Mouse (Mus musculus): ENCODE data around the gene Txndc11. TPM values are rescaled to one million over a fixed set of nuclear protein-coding genes. Genes with fewer than 3 reads are reported as not detected.

Txndc11 gene
- polyA plus RNA-seq, 1 experiment, result 13.8 TPM

GRCm38 (mm10) chr16:11035273-11035672 is 99.2 kb downstream of the Txndc11 start:
- H3K79me3 ChIP-seq (ENCODE audit: low read depth), result no peaks in the 10 kb centered on the region
- no peaks in the 10 kb centered on the region for H3K36me3 ChIP-seq (ENCODE audit: control insufficient read depth, insufficient read depth)
- no peaks in the 10 kb centered on the region for H3K79me2 ChIP-seq (ENCODE audit: control insufficient read depth, insufficient read depth)
- TF ChIP-seq MYOD1 (IDR thresholded peaks at IDR 0.05; ENCODE audit: control insufficient read depth, insufficient read length, low read depth) (no peak), USF1 (IDR thresholded peaks at IDR 0.05; ENCODE audit: low read depth) (no peak), CEBPB (IDR thresholded peaks at IDR 0.05; ENCODE audit: low read depth) (no peak), MYOG (IDR thresholded peaks at IDR 0.05; ENCODE audit: control insufficient read depth, extremely low read depth, insufficient read length) (no peak), FOSL1 (IDR thresholded peaks at IDR 0.05; ENCODE audit: insufficient read depth, low read length, poor library complexity, severe bottlenecking) (no peak), MAX (IDR thresholded peaks at IDR 0.05) (no peak), CTCF (IDR thresholded peaks at IDR 0.05; ENCODE audit: control insufficient read depth, insufficient read depth, insufficient read length) (no peak)
- H3ac ChIP-seq (ENCODE audit: control insufficient read depth, insufficient read length, low read depth), result no peak overlapping the region
- no peaks in the 10 kb centered on the region for H3K27me3 ChIP-seq (ENCODE audit: control insufficient read depth, insufficient read depth, insufficient read length)
- H3K4me3 ChIP-seq (ENCODE audit: insufficient read depth, poor library complexity, severe bottlenecking), result no peak overlapping the region

- Histone ChIP-seq H3K27me3 (ENCODE audit: control insufficient read depth, insufficient read depth, insufficient read length) (no peaks in the 10 kb centered on the region), H3K79me2 (ENCODE audit: control insufficient read depth, insufficient read depth) (no peaks in the 10 kb centered on the region), H3K79me3 (ENCODE audit: low read depth) (no peaks in the 10 kb centered on the region), H3K36me3 (ENCODE audit: control insufficient read depth, insufficient read depth) (no peaks in the 10 kb centered on the region), H3ac (ENCODE audit: control insufficient read depth, insufficient read length, low read depth) (no peak overlapping the region), H3K4me3 (ENCODE audit: insufficient read depth, poor library complexity, severe bottlenecking) (no peak overlapping the region)
- TF ChIP-seq MYOD1 (IDR thresholded peaks at IDR 0.05; ENCODE audit: control insufficient read depth, insufficient read length, low read depth) (no peak), MAX (IDR thresholded peaks at IDR 0.05) (no peak), CTCF (IDR thresholded peaks at IDR 0.05; ENCODE audit: control insufficient read depth, insufficient read depth, insufficient read length) (peak; percentile 96), USF1 (IDR thresholded peaks at IDR 0.05; ENCODE audit: low read depth) (no peak), MYOG (IDR thresholded peaks at IDR 0.05; ENCODE audit: control insufficient read depth, extremely low read depth, insufficient read length) (no peak)
These were observed 100.2 kb downstream of the Txndc11 start for GRCm38 (mm10) chr16:11034193-11034803.

GRCm38 (mm10) chr16:11031320-11031719 is 103.1 kb downstream of the Txndc11 start:
- H3K27me3 ChIP-seq (ENCODE audit: control insufficient read depth, insufficient read depth, insufficient read length), result no peaks in the 10 kb centered on the region
- no peak overlapping the region for H3K4me3 ChIP-seq (ENCODE audit: insufficient read depth, poor library complexity, severe bottlenecking)
- H3ac ChIP-seq (ENCODE audit: control insufficient read depth, insufficient read length, low read depth), result no peak overlapping the region
- no peaks in the 10 kb centered on the region for H3K79me3 ChIP-seq (ENCODE audit: low read depth)
- no peaks in the 10 kb centered on the region for H3K36me3 ChIP-seq (ENCODE audit: control insufficient read depth, insufficient read depth)
- no peaks in the 10 kb centered on the region for H3K79me2 ChIP-seq (ENCODE audit: control insufficient read depth, insufficient read depth)
- TF ChIP-seq CTCF (IDR thresholded peaks at IDR 0.05; ENCODE audit: control insufficient read depth, insufficient read depth, insufficient read length), result peak; percentile 13
- TF ChIP-seq MAX (IDR thresholded peaks at IDR 0.05), result no peak
- TF ChIP-seq MYOD1 (IDR thresholded peaks at IDR 0.05; ENCODE audit: control insufficient read depth, insufficient read length, low read depth), result no peak
- no peak for TF ChIP-seq USF1 (IDR thresholded peaks at IDR 0.05; ENCODE audit: low read depth)
- TF ChIP-seq CEBPB (IDR thresholded peaks at IDR 0.05; ENCODE audit: low read depth), result no peak
- TF ChIP-seq MYOG (IDR thresholded peaks at IDR 0.05; ENCODE audit: control insufficient read depth, extremely low read depth, insufficient read length), result no peak

GRCm38 (mm10) chr16:11030844-11031243 is 103.6 kb downstream of the Txndc11 start:
- Histone ChIP-seq H3K79me3 (ENCODE audit: low read depth) (no peaks in the 10 kb centered on the region), H3K79me2 (ENCODE audit: control insufficient read depth, insufficient read depth) (no peaks in the 10 kb centered on the region), H3K4me3 (ENCODE audit: insufficient read depth, poor library complexity, severe bottlenecking) (no peak overlapping the region), H3K36me3 (ENCODE audit: control insufficient read depth, insufficient read depth) (no peaks in the 10 kb centered on the region), H3ac (ENCODE audit: control insufficient read depth, insufficient read length, low read depth) (no peak overlapping the region), H3K27me3 (ENCODE audit: control insufficient read depth, insufficient read depth, insufficient read length) (no peaks in the 10 kb centered on the region)
- TF ChIP-seq MYOD1 (IDR thresholded peaks at IDR 0.05; ENCODE audit: control insufficient read depth, insufficient read length, low read depth) (no peak), USF1 (IDR thresholded peaks at IDR 0.05; ENCODE audit: low read depth) (no peak), CEBPB (IDR thresholded peaks at IDR 0.05; ENCODE audit: low read depth) (no peak), MAX (IDR thresholded peaks at IDR 0.05) (no peak), CTCF (IDR thresholded peaks at IDR 0.05; ENCODE audit: control insufficient read depth, insufficient read depth, insufficient read length) (no peak), MYOG (IDR thresholded peaks at IDR 0.05; ENCODE audit: control insufficient read depth, extremely low read depth, insufficient read length) (no peak), FOSL1 (IDR thresholded peaks at IDR 0.05; ENCODE audit: insufficient read depth, low read length, poor library complexity, severe bottlenecking) (no peak)

GRCm38 (mm10) chr16:11028206-11028605 is 106.2 kb downstream of the Txndc11 start:
- Histone ChIP-seq H3ac (ENCODE audit: control insufficient read depth, insufficient read length, low read depth) (no peak overlapping the region), H3K4me3 (ENCODE audit: insufficient read depth, poor library complexity, severe bottlenecking) (peak overlapping the region; percentile 6), H3K79me3 (ENCODE audit: low read depth) (no peaks in the 10 kb centered on the region), H3K79me2 (ENCODE audit: control insufficient read depth, insufficient read depth) (no peaks in the 10 kb centered on the region), H3K27me3 (ENCODE audit: control insufficient read depth, insufficient read depth, insufficient read length) (no peaks in the 10 kb centered on the region), H3K36me3 (ENCODE audit: control insufficient read depth, insufficient read depth) (no peaks in the 10 kb centered on the region)
- TF ChIP-seq MAX (IDR thresholded peaks at IDR 0.05) (no peak), USF1 (IDR thresholded peaks at IDR 0.05; ENCODE audit: low read depth) (no peak), MYOG (IDR thresholded peaks at IDR 0.05; ENCODE audit: control insufficient read depth, extremely low read depth, insufficient read length) (no peak), FOSL1 (IDR thresholded peaks at IDR 0.05; ENCODE audit: insufficient read depth, low read length, poor library complexity, severe bottlenecking) (no peak), CEBPB (IDR thresholded peaks at IDR 0.05; ENCODE audit: low read depth) (no peak), MYOD1 (IDR thresholded peaks at IDR 0.05; ENCODE audit: control insufficient read depth, insufficient read length, low read depth) (no peak), CTCF (IDR thresholded peaks at IDR 0.05; ENCODE audit: control insufficient read depth, insufficient read depth, insufficient read length) (no peak)

Small RNA genes within 50 kb of the gene (microRNA-seq; reads per million reads assigned to microRNA genes)
- 1.1 reads per million, percentile 25 among the genes with 10 or more reads in this experiment for gene Gm23935 (ENCODE audit: borderline microRNAs expressed)

Other genes starting within 250 kb of the Txndc11 start
- gene Snn, start 73.7 kb downstream of the Txndc11 start, polyA plus RNA-seq (2012; fragmentation: generic; extraction: Trizol), result 54.1 TPM
- gene Litaf, start 68.5 kb downstream of the Txndc11 start, polyA plus RNA-seq (2012; fragmentation: generic; extraction: Trizol), result 116 TPM
- gene Zc3h7a, start 41.7 kb upstream of the Txndc11 start, polyA plus RNA-seq (2012; fragmentation: generic; extraction: Trizol), result 10.2 TPM
- 62.7 TPM for gene Rsl1d1, start 68.7 kb upstream of the Txndc11 start, polyA plus RNA-seq (2012; fragmentation: generic; extraction: Trizol)
- gene Gspt1, start 119.7 kb upstream of the Txndc11 start, polyA plus RNA-seq (2012; fragmentation: generic; extraction: Trizol), result 79.7 TPM
- gene Tnfrsf17, start 179.2 kb upstream of the Txndc11 start, polyA plus RNA-seq (2012; fragmentation: generic; extraction: Trizol), result not detected
- 0.62 TPM for gene Snx29, start 188.3 kb upstream of the Txndc11 start, polyA plus RNA-seq (2012; fragmentation: generic; extraction: Trizol)